Mouse (Mus musculus) CH12.LX (cell line): ENCODE results near the gene Gypa.

ENCODE experiments used
- CTCF ChIP-seq, 2 experiments: IDR thresholded peaks in 1 of 2; conservative IDR thresholded peaks in 1 of 2; 2 replicates each; pipeline ENCODE4 v1.5.1; 2011 to 2012; ENCODE audit warnings: low read depth in 2 of 2, low read length in 2 of 2, improper control_type of control experiment in 1 of 2, inconsistent platforms in 1 of 2, mild to moderate bottlenecking in 1 of 2, moderate library complexity in 1 of 2
- ELF1 ChIP-seq: IDR thresholded peaks from 2 replicates; pipeline ENCODE4 v1.6.1; 2014; ENCODE audit warnings: low read depth, mild to moderate bottlenecking, inconsistent platforms, low read length, improper control_type of control experiment
- MXI1 ChIP-seq: IDR thresholded peaks from 2 replicates; pipeline ENCODE4 v1.6.1; 2011; ENCODE audit warnings: mild to moderate bottlenecking, low read depth, low read length, improper control_type of control experiment
- TBP ChIP-seq: conservative IDR thresholded peaks from 2 replicates; pipeline ENCODE4 v1.6.1; 2011; ENCODE audit warnings: low read depth, low read length, improper control_type of control experiment
- ZNF384 ChIP-seq: IDR thresholded peaks from 2 replicates; pipeline ENCODE4 v1.6.1; 2012; ENCODE audit warnings: low read depth, low read length, improper control_type of control experiment, inconsistent platforms

- TF ChIP-seq ZNF384 (no peak), ELF1 (no peak), CTCF (conservative IDR thresholded peaks at IDR 0.05 in 1 of 2, IDR thresholded peaks at IDR 0.05 in 1 of 2; ENCODE audit: low read depth in 2 of 2, low read length in 2 of 2) (no peak), TBP (no peak), MXI1 (no peak)
These were observed 722 bp downstream of the Gypa start for GRCm38 (mm10) chr8:80494346-80494660.
